Mouse (Mus musculus) gonadal fat pad, adult 2 months (tissue): ENCODE measurements around the gene Ech1. TPM values are rescaled to one million over a fixed set of nuclear protein-coding genes. Genes with fewer than 3 reads are reported as not detected.

Experiments used
- DNase-seq: peaks from one replicate; pipeline ENCODE4 v3.0.0-alpha.2; 2012; ENCODE audit warnings: low read depth
- polyA plus RNA-seq: library from polyadenylated mRNA; depleted of rRNA; stranded (reverse); fragments of >200 nt; gene quantifications from 2 replicates; pipeline ENCODE4 v1.2.3, GENCODE M21; 2012

The Ech1 gene
- polyA plus RNA-seq, 1 experiment, result 671 TPM

DNA sequence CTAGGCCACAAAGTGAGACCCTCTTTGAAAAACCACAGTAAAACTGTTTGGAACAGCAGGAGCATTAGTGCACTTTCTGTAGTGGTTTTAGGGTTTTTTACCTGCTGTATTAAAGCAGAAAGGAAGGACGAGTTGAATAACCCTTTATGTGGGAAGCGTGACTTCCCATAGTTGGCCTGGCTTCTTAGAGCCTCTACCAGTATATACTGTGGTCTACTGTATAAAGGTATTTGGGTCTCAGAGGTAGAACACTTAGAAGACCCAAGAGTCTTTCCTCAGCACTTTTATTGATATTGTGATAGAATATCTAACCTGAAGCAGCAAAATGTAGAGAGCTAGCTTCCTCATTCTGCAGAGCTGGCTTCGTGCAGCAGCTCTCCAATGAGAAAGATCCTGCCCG is 5.4 kb upstream of the Ech1 start:
- DNase-seq, result no peak

DNA sequence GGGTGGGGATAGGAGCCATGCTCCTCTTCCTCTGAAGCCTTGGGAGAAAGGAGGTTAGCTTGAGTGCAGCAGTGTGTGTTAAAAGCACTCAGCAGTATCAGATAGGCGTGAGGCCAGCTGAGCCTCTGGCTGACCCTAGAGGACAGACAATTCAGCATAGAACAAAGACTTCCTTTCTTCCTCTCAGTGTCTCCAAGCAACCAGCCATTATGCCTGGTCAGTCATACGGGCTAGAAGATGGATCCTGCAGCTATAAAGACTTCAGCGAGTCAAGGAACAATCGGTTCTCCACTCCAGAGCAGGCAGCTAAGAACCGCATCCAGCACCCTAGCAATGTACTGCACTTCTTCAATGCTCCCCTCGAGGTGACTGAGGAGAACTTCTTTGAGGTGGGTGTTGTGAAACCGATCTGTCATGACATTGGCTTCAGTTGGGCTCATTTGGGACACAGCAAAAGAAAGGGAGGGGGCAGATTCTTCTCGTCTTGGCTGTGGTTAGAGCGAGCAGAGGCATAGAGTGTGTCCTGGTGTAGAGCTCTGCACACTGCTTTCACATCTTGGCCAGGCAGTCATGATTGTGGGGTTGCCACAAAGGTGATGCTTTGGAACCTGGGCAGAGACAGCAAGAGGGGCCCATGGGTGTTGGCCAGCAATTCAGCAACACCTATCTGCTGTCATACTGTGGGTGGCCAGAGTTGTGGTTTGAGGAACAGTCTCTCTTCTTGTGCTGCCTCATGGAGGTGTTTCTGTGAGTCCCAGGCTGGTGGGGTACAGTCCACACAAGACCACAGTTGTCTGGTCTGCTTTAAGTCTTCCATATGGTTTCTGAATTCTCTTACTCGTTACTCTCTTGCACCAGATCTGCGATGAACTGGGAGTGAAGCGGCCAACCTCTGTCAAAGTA is 4.4 kb upstream of the Ech1 start:
- DNase-seq, result no peak

DNA sequence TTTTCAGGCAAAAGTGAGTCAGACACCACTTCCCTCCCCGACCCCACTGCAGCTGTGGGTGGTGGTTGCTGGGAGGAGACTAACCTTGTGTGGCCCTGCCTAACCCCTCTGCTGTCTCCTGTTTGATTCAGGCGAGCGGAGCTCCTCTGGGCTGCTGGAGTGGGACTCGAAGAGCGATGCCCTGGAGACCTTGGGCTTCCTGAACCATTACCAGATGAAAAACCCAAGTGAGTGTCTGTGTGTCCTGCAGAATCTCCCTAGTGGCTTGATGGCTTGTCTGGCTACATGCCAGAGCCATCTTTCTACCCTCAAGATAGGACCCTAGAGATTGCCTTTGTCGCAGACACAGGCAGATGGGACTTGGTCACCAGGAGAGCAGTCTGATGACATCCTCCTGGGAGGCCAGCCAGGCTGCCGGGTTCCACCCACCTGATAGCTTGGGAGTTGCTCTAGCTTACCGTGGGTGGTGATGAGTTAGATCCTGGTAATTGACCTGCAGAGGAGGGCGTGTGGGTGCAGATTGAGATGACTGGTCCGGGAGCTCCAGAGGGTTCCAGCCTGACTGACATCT is 3.7 kb upstream of the Ech1 start:
- DNase-seq, result no peak

DNA sequence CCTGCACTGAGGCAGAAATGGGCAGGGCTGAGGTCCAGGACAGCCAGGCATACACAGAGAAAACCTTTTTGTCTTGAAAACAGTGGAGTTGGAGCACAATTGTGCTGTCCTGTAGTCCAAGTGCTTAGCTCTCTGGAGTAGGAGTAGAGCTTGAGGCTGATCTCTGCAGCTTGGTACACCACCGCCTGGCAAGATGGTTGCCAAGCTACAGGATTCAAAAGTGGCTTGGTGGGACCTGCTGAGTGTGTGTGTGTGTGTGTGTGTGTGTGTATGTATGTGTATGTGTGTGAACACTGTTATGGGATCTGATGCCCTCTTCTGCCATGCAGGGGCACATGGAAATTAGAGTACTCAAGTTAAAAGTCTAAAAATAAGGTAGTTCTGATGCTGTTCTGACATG is 2.5 kb upstream of the Ech1 start:
- DNase-seq, result no peak

- DNase-seq, result no peak
Measured at GRCm38 (mm10) chr7:28822993-28823903, 1.8 kb upstream of the Ech1 start.

- DNase-seq, result no peak
Measured at GRCm38 (mm10) chr7:28823932-28824331, 1.1 kb upstream of the Ech1 start.

- no peak for DNase-seq
Measured at GRCm38 (mm10) chr7:28825686-28826401, 827 bp downstream of the Ech1 start.

- no peak for DNase-seq
Measured at GRCm38 (mm10) chr7:28826402-28826772, 1.4 kb downstream of the Ech1 start.

DNA sequence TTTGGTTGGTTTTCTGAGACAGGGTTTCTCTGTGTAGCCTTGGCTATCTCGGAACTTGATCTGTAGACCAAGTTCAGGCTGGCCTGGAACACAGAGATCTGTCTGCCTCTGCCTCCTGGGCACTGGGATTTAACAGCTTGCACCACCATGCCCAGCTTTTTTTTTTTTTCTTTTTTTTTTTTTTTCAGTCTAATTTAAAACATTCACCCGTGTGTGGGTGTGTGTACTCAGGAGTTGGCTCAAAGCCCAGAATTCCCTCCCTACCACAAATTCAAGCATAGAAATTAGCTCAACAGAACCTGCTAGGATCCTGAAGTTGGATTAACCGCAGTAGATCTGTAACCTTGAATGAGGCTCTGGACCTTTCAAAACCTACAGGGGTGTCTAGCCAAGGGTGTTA is 2.3 kb downstream of the Ech1 start:
- no peak for DNase-seq

DNA sequence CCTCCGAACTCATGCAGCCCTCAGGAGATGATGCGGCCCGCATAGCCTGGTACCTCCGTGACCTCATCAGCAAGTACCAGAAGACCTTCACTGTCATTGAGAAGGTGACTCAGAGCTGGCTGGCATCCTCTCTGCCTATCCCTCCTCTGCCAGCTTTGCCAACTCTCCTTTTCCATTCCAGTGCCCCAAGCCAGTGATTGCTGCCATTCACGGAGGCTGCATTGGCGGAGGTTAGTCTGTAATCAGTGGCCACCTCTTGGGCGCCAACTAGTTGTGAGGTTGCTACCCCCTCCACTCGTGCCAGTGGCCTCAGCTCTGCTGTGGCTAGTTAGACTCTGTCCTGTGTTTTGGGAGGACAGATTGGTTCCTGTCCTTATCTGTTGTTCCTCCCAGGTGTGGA is 4.8 kb downstream of the Ech1 start:
- no peak for DNase-seq

- no peak for DNase-seq
Measured at GRCm38 (mm10) chr7:28830981-28831380, 6.0 kb downstream of the Ech1 start.

DNA sequence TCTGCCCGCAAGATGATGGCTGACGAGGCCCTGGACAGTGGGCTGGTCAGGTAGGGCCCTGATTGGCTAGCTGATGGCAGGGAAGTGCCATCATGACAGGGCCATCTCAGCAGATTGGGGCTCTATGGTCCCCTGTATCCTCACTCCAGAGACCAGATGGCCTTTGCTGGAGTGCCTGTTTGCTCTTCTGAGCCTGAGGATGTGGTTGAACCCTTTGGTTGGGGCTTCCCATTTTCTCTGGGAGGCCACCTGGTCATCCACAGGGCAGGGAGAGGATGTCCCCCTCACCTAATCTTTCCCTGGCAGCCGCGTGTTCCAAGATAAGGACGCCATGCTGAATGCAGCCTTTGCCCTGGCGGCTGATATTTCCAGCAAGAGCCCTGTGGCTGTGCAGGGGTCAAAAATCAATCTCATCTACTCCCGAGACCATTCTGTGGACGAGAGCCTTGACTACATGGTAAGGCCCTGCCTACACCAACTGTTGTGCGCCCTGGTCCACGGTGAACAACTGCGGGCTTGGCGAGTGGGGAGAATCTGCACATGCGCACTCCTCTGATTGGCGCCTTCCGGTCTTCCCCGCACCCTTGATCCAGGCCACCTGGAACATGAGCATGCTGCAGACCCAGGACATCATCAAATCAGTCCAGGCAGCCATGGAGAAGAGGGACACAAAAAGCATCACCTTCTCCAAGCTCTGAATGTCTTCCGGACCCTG is 6.6 kb downstream of the Ech1 start:
- DNase-seq, result no peak

- no peak for DNase-seq
Measured at GRCm38 (mm10) chr7:28832137-28832536, 7.1 kb downstream of the Ech1 start.

GRCm38 (mm10) chr7:28833723-28834347 is 8.8 kb downstream of the Ech1 start, which contains the start of gene Lgals4:
Lgals4 (plus strand) TSS chr7:28833854.
- no peak for DNase-seq

GRCm38 (mm10) chr7:28836936-28837335 is 11.9 kb downstream of the Ech1 start:
- DNase-seq, result no peak

- DNase-seq, result no peak
Measured at GRCm38 (mm10) chr7:28838331-28838730, 13.3 kb downstream of the Ech1 start.

GRCm38 (mm10) chr7:28847273-28847672 is 22.3 kb downstream of the Ech1 start:
- no peak for DNase-seq

GRCm38 (mm10) chr7:28849700-28850236 is 24.8 kb downstream of the Ech1 start:
- DNase-seq, result peak; percentile 96

DNA sequence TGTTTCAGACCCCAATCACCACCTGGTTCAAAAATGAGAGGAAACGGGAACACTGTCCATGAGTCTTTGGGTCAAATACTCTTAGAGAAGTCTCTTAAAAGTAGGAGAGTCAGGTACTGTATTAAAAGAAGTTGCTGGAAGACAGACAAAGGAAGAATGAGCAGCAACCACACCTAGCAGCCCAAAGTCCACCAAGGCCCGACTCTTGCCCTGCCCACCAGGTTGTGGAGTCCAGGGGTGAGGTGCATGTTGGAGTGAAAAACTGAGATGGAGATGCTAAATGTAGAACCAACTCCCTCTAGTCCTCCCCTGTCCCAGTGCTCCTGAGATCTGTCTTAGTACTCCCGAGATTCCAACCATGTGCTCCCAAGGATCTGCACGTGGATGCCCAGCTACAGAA is 25.6 kb downstream of the Ech1 start:
- DNase-seq, result no peak

DNA sequence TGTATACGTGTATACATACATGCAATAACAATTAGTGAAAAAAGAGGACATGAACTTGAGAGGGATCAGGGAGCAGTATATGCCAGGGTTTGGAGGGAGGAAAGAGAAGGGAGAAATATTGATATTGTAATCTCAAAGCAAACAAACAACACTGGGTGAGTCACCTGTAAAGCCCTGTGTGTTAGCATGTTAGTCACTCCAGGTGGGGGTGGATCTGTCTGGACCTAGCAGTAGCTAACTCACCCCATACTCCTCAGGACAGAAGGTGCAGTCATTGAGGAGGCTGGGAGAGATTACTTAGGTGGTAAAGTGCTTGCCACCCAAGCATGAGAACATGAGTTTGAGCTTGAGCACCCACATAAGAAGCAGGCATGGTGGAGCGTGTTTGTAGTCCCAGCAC is 34.9 kb downstream of the Ech1 start:
- DNase-seq, result no peak
